Mouse (Mus musculus): ENCODE data around the gene Hoxd8. TPM values are rescaled to one million over a fixed set of nuclear protein-coding genes. Genes with fewer than 3 reads are reported as not detected.

The Hoxd8 gene
- polyA plus RNA-seq, 1 experiment from 2014 or later, result not detected

DNA sequence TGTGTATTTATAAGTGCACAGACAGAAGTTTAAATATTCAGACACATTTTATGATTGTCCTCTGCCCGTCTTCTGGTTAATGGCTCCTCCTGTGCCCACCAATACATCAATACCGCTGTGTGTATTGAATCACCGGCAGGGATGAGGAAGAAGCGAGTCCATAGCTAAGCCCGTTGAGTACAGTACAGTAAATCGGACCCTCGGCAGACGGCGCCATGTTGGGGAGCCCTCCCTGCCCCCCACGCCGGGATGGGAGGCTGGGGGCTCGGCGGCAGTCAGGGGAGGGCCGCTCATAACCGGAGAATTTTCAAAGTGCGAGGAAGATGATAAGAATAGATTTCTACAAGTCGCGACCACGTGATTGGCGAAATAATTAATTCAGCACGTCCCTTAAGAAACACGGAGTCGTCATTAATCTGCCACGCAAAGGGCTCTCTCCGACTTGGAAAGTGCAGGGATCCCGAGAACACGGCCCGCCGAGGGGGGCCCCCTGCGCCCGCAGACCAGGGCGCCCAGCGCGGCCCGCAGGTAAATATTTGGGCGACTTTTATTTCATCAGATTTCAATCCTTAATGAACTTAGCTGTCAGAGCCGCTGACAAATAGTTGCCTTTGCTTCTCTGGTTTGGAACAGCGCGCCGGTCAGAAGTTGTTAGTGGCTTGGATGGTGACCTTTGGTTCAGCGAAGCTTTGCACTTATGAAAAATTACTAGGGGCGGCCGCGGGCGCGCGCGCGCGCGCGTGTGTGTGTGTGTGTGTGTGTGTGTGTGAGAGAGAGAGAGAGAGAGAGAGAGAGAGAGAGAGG, 28.3 kb downstream of the Hoxd8 start:
- Histone ChIP-seq H3K4me3 (peak overlapping the region; percentile 31; the same call in 1 of the 2 replicates), H3K27ac (replicated peaks) (no peak overlapping the region), H3K36me3 (replicated peaks) (no peaks in the 10 kb centered on the region), H3K4me1 (peaks cover 14% of the 10 kb centered on the region; the same call in 1 of the 2 replicates), H3K27me3 (replicated peaks; ENCODE audit: low read depth, poor library complexity, severe bottlenecking) (peaks cover 100% of the 10 kb centered on the region), H3K9me3 (no peaks in the 10 kb centered on the region)
- peak; percentile 57 for DNase-seq (ENCODE audit: low spot score)
- WGBS, result 1% methylated on average over 52 of the region's 52 CpGs

DNA sequence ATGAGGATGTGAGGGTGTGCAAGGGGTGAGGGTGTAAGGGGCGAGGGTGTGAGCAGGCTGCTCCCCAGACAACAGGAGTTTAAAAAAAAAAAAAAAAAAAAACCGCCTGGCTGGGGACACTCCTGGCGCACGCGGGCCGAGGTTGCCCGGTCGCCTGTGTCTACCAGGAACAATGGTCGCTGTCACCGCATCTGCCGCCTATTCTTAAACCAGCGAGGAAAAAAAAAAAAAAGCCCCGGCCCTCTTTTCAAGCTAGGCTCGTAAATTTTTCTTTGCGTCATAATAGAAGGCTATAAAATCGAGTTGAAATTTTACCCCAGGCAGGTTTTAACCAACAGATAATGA, 28.9 kb downstream of the Hoxd8 start:
- Histone ChIP-seq H3K9me3 (no peaks in the 10 kb centered on the region), H3K27ac (replicated peaks) (no peak overlapping the region), H3K4me3 (peak overlapping the region; percentile 31; the same call in 1 of the 2 replicates), H3K27me3 (replicated peaks; ENCODE audit: low read depth, poor library complexity, severe bottlenecking) (peaks cover 100% of the 10 kb centered on the region), H3K36me3 (replicated peaks) (no peaks in the 10 kb centered on the region), H3K4me1 (peaks cover 14% of the 10 kb centered on the region; the same call in 1 of the 2 replicates)
- DNase-seq (ENCODE audit: low spot score), result peak; percentile 42
- WGBS, result 1% methylated on average over 16 of the region's 16 CpGs

DNA sequence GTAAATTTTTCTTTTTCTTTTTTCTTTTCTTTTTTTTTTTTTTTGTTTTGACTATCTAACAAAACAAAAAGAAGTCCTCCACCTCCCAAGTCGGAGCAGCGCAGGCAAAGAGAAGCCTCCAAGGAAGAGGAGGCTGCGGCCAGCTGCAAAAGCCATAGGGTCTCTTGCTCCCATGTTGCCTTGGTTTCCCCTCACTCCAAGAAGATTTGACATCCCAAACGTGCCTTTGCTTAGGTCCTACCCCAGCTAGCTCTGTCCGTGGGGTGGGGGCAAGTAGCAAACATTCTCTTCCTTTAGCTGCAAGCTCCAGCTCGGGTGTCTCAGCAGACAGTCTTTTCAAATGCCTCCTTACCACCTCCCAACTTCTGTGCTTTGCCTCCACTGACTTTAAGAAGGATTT, 29.4 kb downstream of the Hoxd8 start:
- no peak overlapping the region for H3K4me3 ChIP-seq
- DNase-seq (ENCODE audit: low spot score), result peak; percentile 53
- 2% methylated on average over 6 of the region's 6 CpGs for WGBS
- no peak overlapping the region for H3K27ac ChIP-seq (replicated peaks)
- no peaks in the 10 kb centered on the region for H3K36me3 ChIP-seq (replicated peaks)
- peaks cover 14% of the 10 kb centered on the region; the same call in 1 of the 2 replicates for H3K4me1 ChIP-seq
- H3K9me3 ChIP-seq, result no peaks in the 10 kb centered on the region
- peaks cover 100% of the 10 kb centered on the region for H3K27me3 ChIP-seq (replicated peaks; ENCODE audit: low read depth, poor library complexity, severe bottlenecking)

- Histone ChIP-seq H3K4me1 (peaks cover 14% of the 10 kb centered on the region; the same call in 1 of the 2 replicates), H3K27me3 (replicated peaks; ENCODE audit: low read depth, poor library complexity, severe bottlenecking) (peaks cover 100% of the 10 kb centered on the region), H3K9me3 (no peaks in the 10 kb centered on the region), H3K27ac (replicated peaks) (no peak overlapping the region), H3K36me3 (replicated peaks) (no peaks in the 10 kb centered on the region), H3K4me3 (peak overlapping the region; percentile 41; the same call in 1 of the 2 replicates)
- WGBS, result 1% methylated on average over 13 of the region's 13 CpGs
- peak; percentile 58 for DNase-seq (ENCODE audit: low spot score)
These were observed 30.0 kb downstream of the Hoxd8 start for GRCm38 (mm10) chr2:74734451-74734850.

GRCm38 (mm10) chr2:74734996-74735811, 30.8 kb downstream of the Hoxd8 start:
- H3K27me3 ChIP-seq (replicated peaks; ENCODE audit: low read depth, poor library complexity, severe bottlenecking), result peaks cover 100% of the 10 kb centered on the region
- H3K27ac ChIP-seq (replicated peaks), result no peak overlapping the region
- DNase-seq (ENCODE audit: low spot score), result peak; percentile 61
- no peaks in the 10 kb centered on the region for H3K9me3 ChIP-seq
- H3K36me3 ChIP-seq (replicated peaks), result no peaks in the 10 kb centered on the region
- peaks cover 15% of the 10 kb centered on the region; the same call in 1 of the 2 replicates for H3K4me1 ChIP-seq
- WGBS, result under 1% methylated on average over 27 of the region's 27 CpGs
- peak overlapping the region; percentile 41; the same call in 1 of the 2 replicates for H3K4me3 ChIP-seq

- no peaks in the 10 kb centered on the region for H3K36me3 ChIP-seq (replicated peaks)
- DNase-seq (ENCODE audit: low spot score), result peak; percentile 62
- peaks cover 100% of the 10 kb centered on the region for H3K27me3 ChIP-seq (replicated peaks; ENCODE audit: low read depth, poor library complexity, severe bottlenecking)
- H3K4me1 ChIP-seq, result peaks cover 17% of the 10 kb centered on the region; the same call in 1 of the 2 replicates
- no peak overlapping the region for H3K27ac ChIP-seq (replicated peaks)
- under 1% methylated on average over 42 of the region's 42 CpGs for WGBS
- no peaks in the 10 kb centered on the region for H3K9me3 ChIP-seq
- peak overlapping the region; percentile 41 for H3K4me3 ChIP-seq
These were observed 31.7 kb downstream of the Hoxd8 start for GRCm38 (mm10) chr2:74735851-74736687.

- Histone ChIP-seq H3K27ac (replicated peaks) (no peak overlapping the region), H3K27me3 (replicated peaks; ENCODE audit: low read depth, poor library complexity, severe bottlenecking) (peaks cover 100% of the 10 kb centered on the region), H3K9me3 (no peaks in the 10 kb centered on the region), H3K4me1 (peaks cover 17% of the 10 kb centered on the region; the same call in 1 of the 2 replicates), H3K36me3 (replicated peaks) (no peaks in the 10 kb centered on the region), H3K4me3 (peak overlapping the region; percentile 41; the same call in 1 of the 2 replicates)
- DNase-seq (ENCODE audit: low spot score), result no peak
- 2% methylated on average over 15 of the region's 15 CpGs for WGBS
These were observed 32.5 kb downstream of the Hoxd8 start for GRCm38 (mm10) chr2:74736688-74737577.

DNA sequence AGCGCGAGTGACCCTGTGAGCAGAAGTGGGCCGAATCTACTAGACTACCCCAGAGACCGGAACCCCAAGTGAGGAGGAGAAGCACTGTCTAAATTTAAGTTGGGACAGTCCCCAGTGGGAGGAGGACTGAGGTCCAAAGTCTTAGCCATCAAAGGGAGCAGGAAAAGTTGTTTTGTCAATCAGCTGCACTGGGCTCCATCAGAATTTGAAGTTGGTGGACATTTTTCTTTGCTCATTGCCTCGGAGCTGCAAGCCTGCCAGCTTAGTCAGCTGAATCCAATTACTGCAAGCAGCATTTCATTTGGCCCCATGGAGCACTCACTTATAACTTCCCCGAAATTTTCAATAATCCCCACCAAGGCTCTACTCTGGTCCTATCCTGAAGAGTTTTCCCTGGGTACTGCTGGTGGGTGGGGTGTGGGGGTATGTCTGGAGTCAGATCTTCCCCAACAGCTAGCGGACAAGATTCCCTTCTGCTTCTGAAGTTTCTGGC, 33.2 kb downstream of the Hoxd8 start:
- H3K36me3 ChIP-seq (replicated peaks), result no peaks in the 10 kb centered on the region
- H3K4me3 ChIP-seq, result peak overlapping the region; percentile 14; the same call in 1 of the 2 replicates
- peak; percentile 50 for DNase-seq (ENCODE audit: low spot score)
- no peaks in the 10 kb centered on the region for H3K9me3 ChIP-seq
- no peak overlapping the region for H3K27ac ChIP-seq (replicated peaks)
- peaks cover 100% of the 10 kb centered on the region for H3K27me3 ChIP-seq (replicated peaks; ENCODE audit: low read depth, poor library complexity, severe bottlenecking)
- peaks cover 16% of the 10 kb centered on the region; the same call in 1 of the 2 replicates for H3K4me1 ChIP-seq
- WGBS, result 1% methylated on average over 7 of the region's 7 CpGs

DNA sequence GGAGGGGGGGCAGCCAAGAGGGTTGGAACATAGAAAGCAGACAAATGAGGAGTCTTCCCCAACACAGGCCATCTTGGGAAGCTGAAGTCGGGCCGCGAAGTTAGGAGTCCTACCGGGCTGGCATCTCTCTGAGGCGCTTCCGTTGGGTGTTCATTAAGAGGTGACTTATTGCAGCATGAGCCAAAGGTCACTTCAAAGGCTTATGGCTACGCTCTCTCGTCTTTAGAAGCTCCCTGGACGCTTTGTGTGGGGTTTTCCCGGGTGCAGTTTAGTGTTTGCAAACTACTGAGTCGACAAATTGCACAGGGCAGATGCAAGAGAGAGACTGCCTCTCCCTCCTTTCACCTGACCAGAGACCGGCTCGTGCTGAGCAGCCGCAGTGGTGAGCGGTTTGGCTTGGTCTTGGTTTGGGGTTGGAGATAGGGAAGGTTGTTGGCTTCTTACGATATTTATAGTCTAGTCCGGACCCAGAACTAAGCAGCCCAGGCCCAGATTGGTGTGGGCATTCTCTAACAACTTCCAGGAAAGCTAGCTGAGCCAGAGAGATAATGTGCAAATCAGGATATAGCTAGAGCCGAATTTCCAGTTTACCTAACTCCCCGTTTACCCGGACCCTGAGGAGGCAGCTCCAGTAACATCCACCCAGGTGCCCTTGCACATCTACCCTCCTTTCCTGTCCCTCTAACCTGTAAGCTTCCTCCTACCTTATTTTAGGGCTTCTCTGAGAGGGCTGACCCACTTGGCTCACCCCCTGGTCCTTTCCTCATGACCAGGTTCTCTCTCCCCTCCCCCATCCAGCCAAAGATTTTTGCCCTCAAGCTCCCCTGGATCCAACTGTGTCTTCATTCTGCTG, 34.4 kb downstream of the Hoxd8 start:
- no peaks in the 10 kb centered on the region for H3K9me3 ChIP-seq
- H3K4me1 ChIP-seq, result peaks cover 12% of the 10 kb centered on the region; the same call in 1 of the 2 replicates
- peak overlapping the region; percentile 19; the same call in 1 of the 2 replicates for H3K4me3 ChIP-seq
- under 1% methylated on average over 20 of the region's 20 CpGs for WGBS
- no peak for DNase-seq (ENCODE audit: low spot score)
- H3K27ac ChIP-seq (replicated peaks), result no peak overlapping the region
- peaks cover 100% of the 10 kb centered on the region for H3K27me3 ChIP-seq (replicated peaks; ENCODE audit: low read depth, poor library complexity, severe bottlenecking)
- no peaks in the 10 kb centered on the region for H3K36me3 ChIP-seq (replicated peaks)

DNA sequence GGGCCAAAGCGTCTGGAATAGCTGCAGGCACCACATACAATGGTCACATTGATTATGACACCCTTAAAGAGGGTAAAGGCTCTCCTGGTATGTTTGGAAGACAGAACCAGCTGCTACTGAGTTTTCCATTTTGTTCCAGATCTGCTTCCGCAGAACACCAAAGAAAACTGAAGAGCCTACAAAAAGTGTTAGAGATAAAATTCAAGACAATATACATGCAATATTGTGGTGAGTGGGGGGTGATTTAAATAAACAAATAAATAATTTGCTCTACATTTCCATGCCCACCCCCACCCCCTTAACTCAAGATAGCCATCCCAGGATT, 35.0 kb downstream of the Hoxd8 start:
- peaks cover 100% of the 10 kb centered on the region for H3K27me3 ChIP-seq (replicated peaks; ENCODE audit: low read depth, poor library complexity, severe bottlenecking)
- H3K4me1 ChIP-seq, result peaks cover 12% of the 10 kb centered on the region; the same call in 1 of the 2 replicates
- DNase-seq (ENCODE audit: low spot score), result no peak
- no peaks in the 10 kb centered on the region for H3K36me3 ChIP-seq (replicated peaks)
- no peak overlapping the region for H3K27ac ChIP-seq (replicated peaks)
- 3% methylated on average over 2 of the region's 2 CpGs for WGBS
- 0 out of 2 replicates have a peak overlapping the region, but pooled peaks have one; percentile 19 for H3K4me3 ChIP-seq
- H3K9me3 ChIP-seq, result no peaks in the 10 kb centered on the region

Measured in embryonic facial prominence, embryonic 10.5 days (tissue).